Mouse (Mus musculus) splenic B cell, adult 2 months (primary cell): ENCODE data around the gene Id1.
A peak's percentile ranks its signal among the peaks of the same experiment; 100 is the strongest.

ENCODE experiments used
- DNase-seq: peaks from one replicate; pipeline ENCODE4 v3.0.0-alpha.2; 2011; ENCODE audit warnings: low read depth, low spot score
- H3K27me3 ChIP-seq: 2 replicates; pipeline ENCODE4 v1.6.1; 2012; ENCODE audit warnings: mild to moderate bottlenecking, low read length, moderate library complexity, mixed read lengths; ENCODE audit not compliant: control insufficient read depth, poor library complexity, insufficient read depth, severe bottlenecking
- H3K36me3 ChIP-seq: 2 replicates; pipeline ENCODE4 v1.6.1; 2012; ENCODE audit warnings: mild to moderate bottlenecking, low read length, moderate library complexity, mixed read lengths; ENCODE audit not compliant: control insufficient read depth, poor library complexity, insufficient read depth, severe bottlenecking

The Id1 gene

DNA sequence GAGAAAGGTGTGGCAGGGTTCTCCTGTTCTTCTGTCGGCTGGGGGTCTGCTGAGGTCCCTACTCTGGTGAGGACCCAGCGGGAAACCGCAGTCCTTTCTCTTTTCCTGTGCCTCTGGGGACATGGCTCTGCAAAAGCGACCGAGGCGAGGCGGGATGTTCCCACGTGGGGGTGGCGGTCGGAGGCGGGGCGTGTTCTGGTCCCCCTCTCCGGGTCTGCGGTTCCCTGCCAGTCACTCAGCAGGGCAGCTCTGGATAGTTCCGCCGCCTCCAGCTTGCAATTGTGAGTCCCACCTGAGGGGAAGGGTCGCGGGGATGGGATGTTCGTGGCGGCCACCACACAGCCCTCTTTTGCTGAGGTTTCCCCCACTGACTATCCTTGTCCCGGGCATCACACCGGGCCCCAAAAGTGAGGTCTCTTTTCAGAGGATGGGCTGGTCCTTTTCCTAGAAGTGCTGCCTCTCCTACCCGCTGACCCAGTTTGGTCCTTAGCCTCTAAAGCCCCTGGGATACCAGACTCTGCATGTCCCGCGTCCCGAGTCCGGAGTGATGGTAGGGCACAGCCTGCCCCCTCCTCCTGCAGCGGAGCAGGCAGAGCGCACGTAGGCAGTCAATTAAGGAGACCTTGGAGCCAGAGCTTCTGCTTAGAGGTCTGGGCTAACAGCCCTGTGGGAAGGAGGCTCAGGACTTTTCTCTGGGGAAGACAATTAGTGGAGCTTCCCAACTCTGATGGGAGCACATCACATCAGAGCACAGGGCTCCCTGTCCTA is 18.1 kb downstream of the Id1 start, which contains the start of gene Cox4i2:
TSS of gene Cox4i2 (plus strand) at position 230 of the 768 bp plus-strand sequence.
- H3K27me3 ChIP-seq = 0 out of 2 replicates have a peak, but pooled peaks cover 2% of the 10 kb centered on the region
- H3K36me3 ChIP-seq = no peaks in the 10 kb centered on the region
- no peak for DNase-seq

DNA sequence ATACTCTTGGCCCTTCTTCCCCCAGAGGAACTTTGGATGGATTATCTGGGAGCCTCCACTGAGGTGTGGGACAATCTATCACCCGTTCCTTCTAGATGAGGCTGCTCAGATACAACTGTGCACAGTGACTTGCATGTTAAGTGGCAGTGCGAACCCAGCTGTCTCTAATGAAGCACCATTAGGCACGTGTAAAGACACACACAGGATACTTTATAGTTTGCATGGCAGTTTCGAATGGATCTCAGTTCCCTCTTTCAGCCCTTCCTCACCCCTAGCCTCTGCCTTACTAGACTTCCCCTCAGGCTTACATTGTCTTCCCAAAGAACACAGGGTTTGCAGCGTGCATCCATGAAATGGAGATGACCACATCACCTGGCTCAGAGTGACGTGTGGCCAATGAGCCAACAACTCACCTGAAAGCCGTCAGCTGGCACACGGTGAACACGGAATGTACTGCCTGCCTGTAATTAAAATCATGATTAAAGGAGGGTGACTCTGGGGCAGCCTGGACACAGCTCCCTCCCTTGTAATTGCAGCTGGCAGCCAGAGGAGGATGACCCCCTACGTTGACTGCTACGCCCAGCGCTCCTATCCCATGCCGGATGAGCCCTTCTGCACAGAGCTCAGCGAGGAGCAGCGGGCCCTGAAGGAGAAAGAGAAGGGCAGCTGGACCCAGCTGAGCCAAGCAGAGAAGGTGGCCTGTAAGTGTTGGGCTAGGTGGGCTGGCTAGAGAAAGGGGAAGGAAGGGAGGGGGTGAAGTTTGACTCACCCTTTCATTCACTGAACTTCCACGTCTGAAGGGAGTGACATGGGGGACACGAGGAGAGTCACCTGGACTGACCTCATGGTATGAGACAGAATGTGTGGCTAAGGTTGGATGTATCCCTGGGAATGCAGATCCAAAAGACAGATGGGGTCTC is 20.7 kb downstream of the Id1 start:
- 0 out of 2 replicates have a peak, but pooled peaks cover 2% of the 10 kb centered on the region for H3K27me3 ChIP-seq
- H3K36me3 ChIP-seq = no peaks in the 10 kb centered on the region
- peak; percentile 57 for DNase-seq

DNA sequence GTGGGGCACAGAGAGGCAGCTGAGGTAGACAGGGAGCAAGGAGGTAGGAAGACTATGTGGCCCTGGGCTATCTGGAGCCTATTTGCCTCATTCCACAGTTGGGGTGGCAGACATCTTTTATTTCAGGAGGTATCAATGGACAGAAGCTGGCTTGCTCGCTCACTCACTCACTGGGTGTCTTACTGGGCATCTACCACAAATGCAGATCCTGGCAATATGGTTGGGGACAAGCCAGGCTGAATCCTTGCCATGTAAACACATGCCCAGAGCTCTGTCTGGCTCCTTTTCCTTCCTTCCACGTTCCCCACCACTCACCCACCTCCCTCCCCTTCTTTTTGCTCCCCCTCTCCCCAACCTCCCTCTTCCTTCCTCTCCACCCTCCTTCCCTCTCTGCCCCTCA is 21.4 kb downstream of the Id1 start:
- no peak for DNase-seq
- Histone ChIP-seq H3K27me3 (0 out of 2 replicates have a peak, but pooled peaks cover 2% of the 10 kb centered on the region), H3K36me3 (no peaks in the 10 kb centered on the region)

DNA sequence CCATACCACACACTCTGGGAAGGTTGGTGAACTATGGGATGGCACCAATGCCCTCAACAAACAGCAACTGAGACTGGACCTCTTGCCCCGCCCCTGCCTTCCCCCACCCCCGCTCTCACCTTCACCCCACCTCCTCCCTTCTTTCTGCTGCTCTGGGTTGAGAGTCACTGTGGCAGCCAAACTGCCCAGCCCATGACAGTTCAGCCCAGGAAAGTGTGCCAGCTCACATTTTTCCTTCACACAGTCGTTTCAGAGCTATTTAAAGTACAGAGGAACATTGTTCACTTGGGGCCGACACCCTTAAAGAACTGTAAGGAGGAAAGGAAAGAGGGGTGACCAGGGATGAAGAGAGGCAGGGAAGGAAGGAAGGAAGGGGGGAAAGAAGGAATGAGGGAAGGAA is 22.3 kb downstream of the Id1 start:
- H3K36me3 ChIP-seq = no peaks in the 10 kb centered on the region
- no peak for DNase-seq
- H3K27me3 ChIP-seq = 0 out of 2 replicates have a peak, but pooled peaks cover 2% of the 10 kb centered on the region

DNA sequence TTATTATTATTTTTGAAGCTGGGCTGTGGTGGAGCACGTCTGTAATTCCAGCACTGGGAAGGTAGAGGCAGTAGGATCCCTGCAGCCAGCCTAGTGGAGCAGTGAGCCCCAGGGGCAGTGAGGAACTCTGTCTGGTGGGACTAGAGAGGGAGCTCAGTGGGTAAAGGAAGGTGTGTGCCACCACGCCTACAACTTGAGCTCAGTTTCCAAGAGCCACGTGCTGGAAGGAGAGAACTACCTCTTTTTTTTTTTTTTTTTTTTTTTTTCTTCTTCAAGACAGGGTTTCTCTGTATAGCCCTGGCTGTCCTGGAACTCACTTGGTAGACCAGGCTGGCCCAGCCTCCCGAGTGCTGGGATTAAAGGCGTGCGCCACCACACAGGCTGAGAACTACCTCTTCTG is 27.3 kb downstream of the Id1 start:
- DNase-seq = no peak
- Histone ChIP-seq H3K36me3 (no peaks in the 10 kb centered on the region), H3K27me3 (no peaks in the 10 kb centered on the region)

DNA sequence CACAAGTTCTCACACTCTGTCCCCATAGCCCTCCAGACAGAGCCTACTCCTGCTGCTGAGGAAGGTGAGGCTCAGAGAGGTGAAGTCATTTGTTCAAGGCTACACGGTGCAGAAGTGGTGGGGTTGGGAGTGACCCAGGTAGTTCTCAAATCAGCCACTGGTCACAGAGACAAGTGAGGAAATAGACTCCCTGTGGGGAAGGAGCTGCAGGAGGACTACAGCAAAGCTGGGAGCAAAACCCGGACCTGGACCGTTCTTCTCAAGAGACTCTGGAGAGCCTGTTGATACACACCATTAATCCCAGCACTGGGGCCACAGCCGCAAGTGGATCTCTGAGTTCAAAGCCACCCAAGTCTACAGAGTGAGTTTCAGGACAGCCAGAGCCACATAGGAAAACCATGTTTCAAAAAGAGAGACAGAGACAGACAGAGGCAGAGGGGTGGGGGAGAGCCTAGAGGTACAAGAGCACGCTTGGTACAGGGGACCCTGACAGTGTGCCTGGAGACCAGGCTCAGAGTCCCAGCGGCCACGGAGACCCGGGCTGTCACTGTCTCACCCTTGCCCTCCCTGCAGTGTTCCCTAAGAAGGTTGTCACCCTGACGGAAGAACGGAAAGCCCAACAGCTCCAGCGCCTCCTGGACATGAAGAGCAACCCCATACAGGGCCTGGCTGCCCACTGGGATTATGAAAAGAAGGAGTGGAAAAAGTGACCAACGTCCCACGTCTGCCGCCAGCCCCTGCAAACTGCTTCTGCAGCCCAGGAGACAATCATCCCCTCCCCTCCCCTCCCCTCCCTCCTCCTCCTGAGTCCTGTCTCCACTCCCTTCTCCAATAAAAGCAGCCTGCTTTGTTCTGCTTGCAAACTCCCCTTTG is 28.4 kb downstream of the Id1 start:
- Histone ChIP-seq H3K27me3 (no peaks in the 10 kb centered on the region), H3K36me3 (no peaks in the 10 kb centered on the region)
- no peak for DNase-seq

DNA sequence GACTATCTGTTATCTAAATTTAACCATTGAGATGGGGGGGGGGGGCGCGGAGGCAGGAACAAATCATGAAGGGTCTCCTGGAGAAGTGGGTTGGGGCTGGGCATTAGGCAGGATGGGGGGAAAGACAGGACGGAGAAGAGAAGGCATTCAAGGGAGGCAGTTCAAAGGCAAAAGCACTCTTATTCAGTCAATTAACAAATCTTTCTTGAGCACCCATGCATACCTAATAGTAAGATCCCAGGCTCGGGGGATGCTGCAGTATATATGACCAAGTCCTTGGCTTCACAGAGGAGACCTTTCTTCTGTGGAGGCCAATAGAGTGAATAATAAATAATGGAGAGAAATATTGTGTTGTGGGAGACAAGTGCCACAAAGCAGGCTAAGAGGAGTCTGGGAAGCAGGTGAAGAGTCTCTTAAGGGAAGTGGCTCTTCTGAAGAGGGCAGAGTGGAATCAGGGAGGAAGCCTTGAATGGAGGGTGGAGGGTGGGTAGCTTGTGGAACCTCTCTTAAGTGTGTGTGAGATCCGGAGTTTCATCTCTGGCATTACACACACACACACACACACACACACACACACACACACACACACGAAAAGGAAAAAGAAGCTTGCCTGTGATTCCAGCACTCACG is 29.1 kb downstream of the Id1 start:
- Histone ChIP-seq H3K36me3 (no peaks in the 10 kb centered on the region), H3K27me3 (no peaks in the 10 kb centered on the region)
- DNase-seq = no peak

DNA sequence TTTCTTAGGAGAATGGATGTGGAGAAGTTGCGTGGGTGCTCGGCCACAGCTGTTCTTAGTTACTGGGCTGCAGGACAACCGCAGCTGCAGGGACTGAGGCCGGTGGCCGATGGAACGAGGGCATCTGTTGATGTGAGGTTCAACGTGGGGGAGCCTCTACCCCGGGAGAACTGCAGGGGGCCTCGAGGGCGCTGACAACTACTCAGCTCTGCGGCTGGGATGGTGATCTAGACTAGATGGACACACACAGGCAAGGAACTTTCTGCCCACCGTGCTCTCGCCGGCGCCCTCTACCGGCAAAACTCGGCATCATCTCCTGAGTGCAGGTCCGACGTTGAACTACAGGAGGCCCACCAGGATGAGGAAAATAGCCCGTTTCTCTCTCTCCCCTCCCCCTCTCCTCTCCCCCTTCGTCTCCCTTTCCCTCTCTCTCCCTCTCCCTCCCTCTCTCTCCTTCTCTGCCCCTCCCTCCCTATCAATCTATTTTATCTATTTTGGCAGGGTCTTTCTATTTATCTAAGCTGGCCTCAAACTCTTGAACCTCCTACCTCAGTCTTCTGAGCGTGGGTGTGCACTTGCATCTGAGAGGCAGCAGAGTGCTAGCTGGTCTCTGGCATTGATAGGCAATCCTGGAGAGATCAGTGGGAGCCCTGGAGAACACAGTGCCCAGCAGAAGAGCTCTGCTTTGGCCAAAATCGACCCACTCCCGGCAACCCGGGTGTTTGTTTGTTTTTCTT is 30.5 kb downstream of the Id1 start:
- peak; percentile 87 for DNase-seq
- H3K27me3 ChIP-seq = no peaks in the 10 kb centered on the region; the same call in 1 of the 2 replicates

DNA sequence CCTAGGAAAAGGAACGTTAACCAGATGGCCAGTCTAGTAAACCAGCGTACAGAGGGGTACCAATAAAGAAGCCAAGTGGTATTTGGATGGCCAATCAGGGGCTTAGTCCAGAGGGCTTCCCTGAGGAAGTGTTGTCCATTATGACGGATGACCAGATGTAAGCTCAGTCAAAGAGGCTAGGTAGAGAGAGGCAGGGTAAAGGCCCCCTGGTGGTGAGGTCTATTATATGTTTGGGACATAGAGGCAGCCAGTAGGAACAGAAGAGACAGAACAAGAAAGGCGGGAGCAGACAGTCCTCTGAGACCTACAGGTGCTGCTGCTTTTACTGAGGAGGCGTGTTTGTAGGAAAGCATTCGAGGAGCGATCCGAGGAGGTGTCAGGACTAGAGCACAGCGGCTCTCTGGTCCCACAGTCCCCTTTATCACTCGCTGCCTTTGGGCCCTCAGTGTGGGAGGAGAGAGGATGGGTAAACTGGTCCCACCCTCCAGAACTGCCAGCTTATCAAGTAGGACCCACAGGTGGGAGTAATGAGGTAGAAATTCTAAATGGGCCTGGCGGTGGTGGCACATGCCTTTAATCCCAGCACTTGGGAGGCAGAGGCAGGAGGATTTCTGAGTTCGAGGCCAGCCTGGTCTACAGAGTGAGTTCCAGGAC is 31.7 kb downstream of the Id1 start:
- Histone ChIP-seq H3K36me3 (no peaks in the 10 kb centered on the region), H3K27me3 (no peaks in the 10 kb centered on the region; the same call in 1 of the 2 replicates)
- peak; percentile 68 for DNase-seq

More for the DNA sequence above, 30.5 kb downstream of the Id1 start:
- H3K36me3 ChIP-seq = no peaks in the 10 kb centered on the region

DNA sequence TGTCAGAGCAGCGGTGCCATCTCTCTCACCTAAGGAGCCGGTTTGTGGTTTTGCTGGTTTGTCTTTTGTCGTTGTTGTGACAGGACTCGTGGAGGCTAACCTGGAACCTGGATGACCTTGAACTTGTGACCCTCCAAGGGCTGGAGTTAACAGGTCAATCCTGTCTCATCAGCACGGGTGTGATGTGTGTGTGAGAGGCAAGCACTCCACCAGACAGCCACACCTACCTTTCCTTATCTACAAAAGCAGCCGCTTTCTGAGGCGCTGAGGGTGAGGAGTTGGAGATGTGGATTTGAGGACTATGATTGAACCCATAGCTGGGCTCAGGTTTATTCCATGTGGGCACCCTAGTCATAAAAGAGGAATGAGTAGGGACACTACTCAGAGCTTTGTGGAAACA is 33.6 kb downstream of the Id1 start:
- no peak for DNase-seq
- no peaks in the 10 kb centered on the region; the same call in 1 of the 2 replicates for H3K27me3 ChIP-seq

DNA sequence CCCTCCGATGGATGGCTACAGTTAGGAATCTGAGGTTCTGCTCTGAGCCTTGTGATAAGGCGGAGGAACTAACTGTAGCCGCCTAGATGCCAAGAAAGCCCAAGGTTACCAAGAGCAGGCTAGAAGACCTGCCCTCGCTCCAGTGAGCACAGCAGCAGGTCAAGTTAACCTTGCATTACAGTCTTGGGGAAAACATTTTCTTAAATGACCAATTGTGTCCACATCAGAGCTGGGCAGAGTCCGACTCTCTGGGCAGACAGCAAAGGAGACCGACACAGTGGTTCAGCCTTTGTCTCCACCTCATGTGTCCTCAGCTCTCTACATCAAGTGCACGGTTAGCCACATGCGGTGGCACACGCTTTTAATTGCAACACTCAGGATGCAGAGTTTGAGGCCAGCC is 35.5 kb downstream of the Id1 start:
- Histone ChIP-seq H3K36me3 (no peaks in the 10 kb centered on the region), H3K27me3 (no peaks in the 10 kb centered on the region; the same call in 1 of the 2 replicates)
- DNase-seq = no peak

More for the DNA sequence above, 33.6 kb downstream of the Id1 start:
- H3K36me3 ChIP-seq = no peaks in the 10 kb centered on the region

DNA sequence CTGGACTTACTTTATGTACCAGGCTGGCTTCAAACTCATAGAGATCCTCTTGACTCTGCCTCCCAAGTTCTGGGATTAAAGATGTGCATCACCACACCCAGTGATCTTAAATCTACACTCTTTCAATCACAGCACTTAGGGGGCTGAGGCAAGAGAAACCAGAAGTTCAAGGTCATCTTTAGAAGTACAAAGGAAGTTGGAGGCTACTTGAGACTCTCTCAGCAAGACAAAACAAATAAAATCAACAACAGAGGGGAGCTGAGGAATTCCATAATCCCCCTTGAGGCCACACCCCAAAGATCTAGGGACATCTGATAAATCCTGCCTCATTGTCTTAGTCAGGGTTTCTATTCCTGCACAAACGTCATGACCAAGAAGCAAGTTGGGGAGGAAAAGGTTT is 36.2 kb downstream of the Id1 start:
- Histone ChIP-seq H3K36me3 (no peaks in the 10 kb centered on the region), H3K27me3 (no peaks in the 10 kb centered on the region; the same call in 1 of the 2 replicates)
- no peak for DNase-seq

DNA sequence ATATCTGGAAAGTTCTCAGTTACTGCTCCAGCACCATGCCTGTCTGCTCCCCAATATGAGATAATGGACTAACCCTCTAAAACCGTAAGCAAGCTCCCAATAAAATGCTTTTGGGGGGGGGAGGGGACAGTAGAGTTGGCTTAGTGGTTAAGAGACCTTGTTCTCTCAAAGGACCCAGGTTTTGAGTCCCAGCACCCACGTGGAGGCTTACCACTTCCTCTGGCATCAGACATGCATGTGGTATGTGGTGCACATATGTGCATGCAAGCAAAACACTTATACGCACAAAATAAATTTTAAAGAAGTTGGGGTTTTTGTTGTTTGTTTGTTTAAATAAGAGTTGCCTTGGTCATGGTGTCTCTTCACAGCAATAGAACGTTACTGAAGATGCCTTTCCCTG is 39.3 kb downstream of the Id1 start:
- H3K36me3 ChIP-seq = no peaks in the 10 kb centered on the region; the same call in 1 of the 2 replicates
- H3K27me3 ChIP-seq = no peaks in the 10 kb centered on the region; the same call in 1 of the 2 replicates
- DNase-seq = peak; percentile 48
